Mouse (Mus musculus) embryonic facial prominence, embryonic 15.5 days (tissue): ENCODE data around the gene Rcbtb2. TPM values are rescaled to one million over a fixed set of nuclear protein-coding genes. Genes with fewer than 3 reads are reported as not detected.

Source experiments
- ATAC-seq: fragments of 200-750 bp; cut with Nextera tagmentation; 2 replicates; pipeline ENCODE4 v1.8.0; 2017; ENCODE audit warnings: low read depth, moderate TSS enrichment; ENCODE audit not compliant: insufficient number of reproducible peaks, low FRiP score, low TSS enrichment
- H3K27ac ChIP-seq: fragments of 300-500 bp; sonication (generic); replicated peaks from 2 replicates; pipeline ENCODE4 v1.5.1; 2015; ENCODE audit warnings: mild to moderate bottlenecking, inconsistent platforms
- H3K27me3 ChIP-seq: fragments of 300-500 bp; sonication (generic); 2 replicates; pipeline ENCODE4 v1.6.1; 2015; ENCODE audit warnings: inconsistent platforms
- H3K36me3 ChIP-seq: fragments of 300-500 bp; sonication (generic); 2 replicates; pipeline ENCODE4 v1.6.1; 2015; ENCODE audit warnings: mild to moderate bottlenecking, inconsistent platforms
- H3K4me1 ChIP-seq: fragments of 300-500 bp; sonication (generic); 2 replicates; pipeline ENCODE4 v1.6.1; 2015; ENCODE audit warnings: inconsistent platforms
- H3K4me2 ChIP-seq: fragments of 300-500 bp; sonication (generic); replicated peaks from 2 replicates; pipeline ENCODE4 v1.6.1; 2015; ENCODE audit warnings: mild to moderate bottlenecking, inconsistent platforms
- H3K4me3 ChIP-seq: fragments of 300-500 bp; sonication (generic); replicated peaks from 2 replicates; pipeline ENCODE4 v1.5.1; 2015; ENCODE audit warnings: mild to moderate bottlenecking, inconsistent platforms
- H3K9ac ChIP-seq: fragments of 300-500 bp; sonication (generic); 2 replicates; pipeline ENCODE4 v1.6.1; 2015; ENCODE audit warnings: inconsistent platforms
- H3K9me3 ChIP-seq: fragments of 300-500 bp; sonication (generic); replicated peaks from 2 replicates; pipeline ENCODE4 v1.6.1; 2016; ENCODE audit warnings: inconsistent platforms
- WGBS: fragments of 180-500 bp; shearing (Covaris S2); methylation state at CpG from one replicate; pipeline ENCODE4 v1.1.7; 2015; 5-methylcytosine and 5-hydroxymethylcytosine counted together
- microRNA counts: library from miRNA; unstranded; fragments of <30 nt; microRNA quantifications from one replicate; lab custom pipeline; 2016
- microRNA-seq: library from miRNA; unstranded; fragments of <30 nt; microRNA quantifications from one replicate; pipeline ENCODE4, GENCODE M21; 2016; ENCODE audit warnings: borderline number of aligned reads
- polyA plus RNA-seq: library from polyadenylated mRNA; unstranded; fragments of >200 nt; fragmentation: Nextera tagmentation; extraction: Ambion mirVana; gene quantifications from 2 replicates; pipeline ENCODE4 v1.2.1, GENCODE M21; 2015

The Rcbtb2 gene
- polyA plus RNA-seq, 1 experiment from 2014 or later = 85.7 TPM

DNA sequence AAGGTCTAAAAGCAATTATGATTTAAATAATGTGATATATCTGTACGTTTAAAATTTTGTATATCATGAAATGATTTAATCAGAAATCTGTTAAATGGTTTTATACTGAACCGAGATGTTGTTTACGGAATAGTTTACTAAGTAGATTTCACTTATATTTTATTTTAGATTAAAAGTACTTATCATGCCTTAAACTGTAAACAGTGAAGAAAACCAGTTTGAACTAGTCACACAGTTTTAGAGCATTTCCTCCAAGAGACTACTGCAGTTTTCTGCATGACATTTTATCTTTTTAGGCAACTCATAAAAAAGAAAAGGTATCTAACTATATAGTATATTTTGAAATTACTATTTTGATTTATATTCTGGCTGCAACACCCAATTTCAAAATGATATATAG, 117.0 kb downstream of the Rcbtb2 start:
- no peak overlapping the region for H3K9ac ChIP-seq
- H3K36me3 ChIP-seq = no peaks in the 10 kb centered on the region
- ATAC-seq = no peak
- H3K4me1 ChIP-seq = no peaks in the 10 kb centered on the region
- H3K27ac ChIP-seq = no peak overlapping the region
- H3K4me3 ChIP-seq = no peak overlapping the region
- H3K9me3 ChIP-seq = no peaks in the 10 kb centered on the region
- WGBS = 37% methylated on average over 3 of the region's 3 CpGs
- H3K27me3 ChIP-seq = no peaks in the 10 kb centered on the region
- H3K4me2 ChIP-seq = no peak overlapping the region

GRCm38 (mm10) chr14:73244061-73244597, 121.3 kb downstream of the Rcbtb2 start:
- H3K9ac ChIP-seq = no peak overlapping the region
- H3K4me3 ChIP-seq = no peak overlapping the region
- H3K27me3 ChIP-seq = no peaks in the 10 kb centered on the region
- no peak overlapping the region; the same call in 1 of the 2 replicates for H3K27ac ChIP-seq
- H3K9me3 ChIP-seq = no peaks in the 10 kb centered on the region
- 94% methylated on average over 2 of the region's 2 CpGs for WGBS
- H3K4me1 ChIP-seq = no peaks in the 10 kb centered on the region
- no peaks in the 10 kb centered on the region for H3K36me3 ChIP-seq
- ATAC-seq = no peak
- no peak overlapping the region for H3K4me2 ChIP-seq

- no peaks in the 10 kb centered on the region for H3K27me3 ChIP-seq
- no peaks in the 10 kb centered on the region for H3K9me3 ChIP-seq
- no peak overlapping the region for H3K27ac ChIP-seq
- no peak overlapping the region for H3K9ac ChIP-seq
- no peaks in the 10 kb centered on the region for H3K36me3 ChIP-seq
- H3K4me1 ChIP-seq = no peaks in the 10 kb centered on the region
- H3K4me3 ChIP-seq = no peak overlapping the region
- 91% methylated on average over 2 of the region's 2 CpGs for WGBS
- no peak for ATAC-seq
- no peak overlapping the region for H3K4me2 ChIP-seq
These were observed 127.2 kb downstream of the Rcbtb2 start for GRCm38 (mm10) chr14:73250056-73250455.

- H3K9ac ChIP-seq = no peak overlapping the region
These were observed 129.4 kb downstream of the Rcbtb2 start for GRCm38 (mm10) chr14:73252276-73252675.

DNA sequence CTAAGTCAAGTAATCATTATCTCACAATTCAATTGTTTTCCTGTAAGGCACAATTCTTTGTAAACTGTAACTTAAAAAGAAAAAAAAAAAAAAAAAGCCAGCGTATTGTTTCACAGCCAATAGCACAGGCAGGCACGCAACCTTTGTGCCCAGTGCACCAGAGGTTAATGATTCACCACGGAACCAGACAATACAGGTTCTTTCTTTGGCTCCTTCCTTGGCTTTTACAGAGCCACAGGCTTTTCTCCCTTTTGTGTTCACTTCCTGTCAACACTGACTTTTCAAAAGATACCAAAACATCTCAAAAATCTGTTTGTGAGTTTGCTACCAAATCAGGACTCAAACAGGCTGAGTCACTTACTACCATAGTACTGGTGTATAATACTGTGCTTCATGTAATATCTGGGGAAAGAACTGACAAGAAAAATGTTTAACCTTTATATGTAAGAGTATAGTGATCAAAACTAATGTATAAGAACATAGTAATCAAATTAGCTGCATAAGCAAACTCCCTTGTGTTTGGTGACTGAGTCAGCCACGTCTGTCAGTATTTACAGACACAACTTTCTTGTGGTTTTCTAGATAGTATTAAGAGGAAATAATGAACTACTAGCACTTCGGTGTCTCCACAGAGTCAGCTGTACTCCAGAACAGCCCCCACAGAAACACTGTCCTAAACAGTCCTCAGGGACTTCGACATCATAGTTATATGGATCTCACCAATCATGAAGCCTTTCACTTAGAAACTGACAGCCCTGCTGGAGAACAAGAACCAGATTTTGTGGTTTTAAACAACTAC, 130.8 kb downstream of the Rcbtb2 start:
- Histone ChIP-seq H3K9ac (no peak overlapping the region), H3K4me2 (no peak overlapping the region), H3K4me3 (no peak overlapping the region), H3K27me3 (no peaks in the 10 kb centered on the region), H3K4me1 (peaks cover 3% of the 10 kb centered on the region; the same call in 1 of the 2 replicates), H3K36me3 (no peaks in the 10 kb centered on the region), H3K9me3 (no peaks in the 10 kb centered on the region), H3K27ac (no peak overlapping the region)
- no peak for ATAC-seq
- 49% methylated on average over 6 of the region's 6 CpGs for WGBS

More at GRCm38 (mm10) chr14:73252276-73252675, 129.4 kb downstream of the Rcbtb2 start:
- H3K9me3 ChIP-seq = no peaks in the 10 kb centered on the region
- H3K36me3 ChIP-seq = no peaks in the 10 kb centered on the region
- H3K4me3 ChIP-seq = no peak overlapping the region
- WGBS = 72% methylated on average over 2 of the region's 2 CpGs
- no peaks in the 10 kb centered on the region for H3K27me3 ChIP-seq
- no peaks in the 10 kb centered on the region for H3K4me1 ChIP-seq
- no peak for ATAC-seq
- H3K4me2 ChIP-seq = no peak overlapping the region
- no peak overlapping the region for H3K27ac ChIP-seq

GRCm38 (mm10) chr14:73254412-73254811, 131.6 kb downstream of the Rcbtb2 start:
- Histone ChIP-seq H3K4me1 (peaks cover 3% of the 10 kb centered on the region; the same call in 1 of the 2 replicates), H3K27ac (0 out of 2 replicates have a peak overlapping the region, but pooled peaks have one; percentile 18), H3K36me3 (no peaks in the 10 kb centered on the region), H3K4me3 (no peak overlapping the region), H3K9ac (no peak overlapping the region), H3K9me3 (no peaks in the 10 kb centered on the region), H3K27me3 (no peaks in the 10 kb centered on the region), H3K4me2 (no peak overlapping the region)
- WGBS = 66% methylated on average over 4 of the region's 4 CpGs
- ATAC-seq = no peak

DNA sequence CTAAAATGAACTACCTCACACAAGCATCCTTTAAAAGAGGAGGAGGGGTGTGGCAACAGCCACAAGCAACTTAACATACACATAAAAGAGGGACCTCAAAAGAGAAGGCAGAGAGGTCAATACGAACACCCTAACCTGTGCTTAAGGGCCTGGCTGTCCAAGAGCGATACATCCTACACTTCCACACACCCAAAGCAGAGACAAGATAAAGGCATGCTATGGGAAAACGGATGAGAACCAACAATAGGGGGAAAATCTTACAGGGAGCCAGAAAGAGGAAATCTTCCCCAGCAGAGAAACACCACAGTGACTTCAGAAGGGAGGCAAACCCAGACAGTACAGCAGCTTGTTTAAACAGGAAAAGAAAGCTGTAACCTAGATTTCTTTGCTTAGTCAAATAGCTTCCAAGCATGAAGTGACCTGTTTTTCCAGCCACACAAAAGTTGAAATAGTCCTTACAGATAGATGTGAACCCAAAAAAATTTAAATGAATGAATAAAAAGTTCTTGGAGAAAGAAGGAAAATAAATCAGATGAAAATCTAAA, 132.7 kb downstream of the Rcbtb2 start:
- Histone ChIP-seq H3K9me3 (no peaks in the 10 kb centered on the region), H3K27ac (no peak overlapping the region), H3K4me1 (peaks cover 3% of the 10 kb centered on the region; the same call in 1 of the 2 replicates), H3K9ac (no peak overlapping the region), H3K36me3 (no peaks in the 10 kb centered on the region), H3K4me3 (no peak overlapping the region), H3K4me2 (no peak overlapping the region), H3K27me3 (no peaks in the 10 kb centered on the region)
- no peak for ATAC-seq
- 65% methylated on average over 3 of the region's 3 CpGs for WGBS

- 58% methylated on average over 7 of the region's 7 CpGs for WGBS
- H3K4me2 ChIP-seq = no peak overlapping the region
- no peaks in the 10 kb centered on the region for H3K9me3 ChIP-seq
- ATAC-seq = no peak
- peaks cover 3% of the 10 kb centered on the region; the same call in 1 of the 2 replicates for H3K4me1 ChIP-seq
- H3K4me3 ChIP-seq = no peak overlapping the region
- no peak overlapping the region for H3K27ac ChIP-seq
- H3K27me3 ChIP-seq = no peaks in the 10 kb centered on the region
- no peak overlapping the region for H3K9ac ChIP-seq
- H3K36me3 ChIP-seq = no peaks in the 10 kb centered on the region
These were observed 134.5 kb downstream of the Rcbtb2 start for GRCm38 (mm10) chr14:73257348-73257747.

MicroRNA genes within 50 kb of the gene (microRNA counts, 519-probe panel; counts per million panel counts)
- microRNA mmu-miR-687 (lab: Ali Mortazavi, UCI) = not detected

Small RNA genes within 50 kb of the gene (microRNA-seq; reads per million reads assigned to microRNA genes)
- gene Mir687 = not detected

Other genes with a start within 250 kb of the Rcbtb2 start
- 0.49 TPM in 1 of 2 replicates, not detected in the other for gene Cysltr2, start 73.9 kb upstream of the Rcbtb2 start, polyA plus RNA-seq
- 12.9 and 13.1 TPM in 2 replicates for gene Lpar6, start 114.9 kb downstream of the Rcbtb2 start, polyA plus RNA-seq
- gene Rb1, start 202.8 kb downstream of the Rcbtb2 start, polyA plus RNA-seq = 23.8 and 25.6 TPM in 2 replicates